Mouse (Mus musculus) C2C12 (cell line): Measurements from ENCODE around the gene Gm28038. TPM values are rescaled to one million over a fixed set of nuclear protein-coding genes. Genes with fewer than 3 reads are reported as not detected.

ENCODE experiments used
- H3K27me3 ChIP-seq: one replicate; pipeline ENCODE4 v1.6.1; 2011; ENCODE audit not compliant: control insufficient read depth, insufficient read depth, insufficient read length
- H3K36me3 ChIP-seq: one replicate; pipeline ENCODE4 v1.6.1; 2011; ENCODE audit not compliant: control insufficient read depth, insufficient read depth
- H3K4me3 ChIP-seq: one replicate; pipeline ENCODE4 v1.5.1; 2011; ENCODE audit warnings: mild to moderate bottlenecking, control low read depth; ENCODE audit not compliant: poor library complexity, insufficient read depth, severe bottlenecking
- H3K79me2 ChIP-seq: one replicate; pipeline ENCODE4 v1.6.1; 2011; ENCODE audit not compliant: control insufficient read depth, insufficient read depth
- H3K79me3 ChIP-seq: one replicate; pipeline ENCODE4 v1.6.1; 2011; ENCODE audit warnings: low read depth, control low read depth
- H3ac ChIP-seq: one replicate; pipeline ENCODE3; 2011; ENCODE audit warnings: low read depth; ENCODE audit not compliant: control insufficient read depth, insufficient read length
- CEBPB ChIP-seq: IDR thresholded peaks from one replicate; pipeline ENCODE4 v1.6.1; 2011; ENCODE audit warnings: low read depth, mild to moderate bottlenecking, control low read depth, moderate library complexity
- CTCF ChIP-seq: IDR thresholded peaks from one replicate; pipeline ENCODE4 v1.5.1; 2011; ENCODE audit not compliant: control insufficient read depth, insufficient read depth, insufficient read length
- FOSL1 ChIP-seq: IDR thresholded peaks from one replicate; pipeline ENCODE4 v1.8.0; 2011; ENCODE audit warnings: mild to moderate bottlenecking, low read length; ENCODE audit not compliant: poor library complexity, insufficient read depth, severe bottlenecking
- MAX ChIP-seq: IDR thresholded peaks from one replicate; pipeline ENCODE4 v1.6.1; 2011; ENCODE audit warnings: mild to moderate bottlenecking, control low read depth
- MYOD1 ChIP-seq: IDR thresholded peaks from one replicate; pipeline ENCODE4 v1.6.1; 2011; ENCODE audit warnings: low read depth; ENCODE audit not compliant: control insufficient read depth, insufficient read length
- MYOG ChIP-seq: IDR thresholded peaks from one replicate; pipeline ENCODE4 v1.6.1; 2011; ENCODE audit not compliant: control insufficient read depth, insufficient read length; ENCODE audit errors: extremely low read depth
- USF1 ChIP-seq: IDR thresholded peaks from one replicate; pipeline ENCODE4 v1.6.1; 2011; ENCODE audit warnings: low read depth, mild to moderate bottlenecking, control low read depth, moderate library complexity
- polyA plus RNA-seq: library from polyadenylated mRNA; unstranded; fragments of >200 nt; fragmentation: generic; extraction: Trizol; gene quantifications from one replicate; pipeline ENCODE4 v1.2.1, GENCODE M21; 2012; ENCODE audit warnings: missing spikeins

Gene Gm28038
- polyA plus RNA-seq, 1 experiment, result 0.16 TPM

DNA sequence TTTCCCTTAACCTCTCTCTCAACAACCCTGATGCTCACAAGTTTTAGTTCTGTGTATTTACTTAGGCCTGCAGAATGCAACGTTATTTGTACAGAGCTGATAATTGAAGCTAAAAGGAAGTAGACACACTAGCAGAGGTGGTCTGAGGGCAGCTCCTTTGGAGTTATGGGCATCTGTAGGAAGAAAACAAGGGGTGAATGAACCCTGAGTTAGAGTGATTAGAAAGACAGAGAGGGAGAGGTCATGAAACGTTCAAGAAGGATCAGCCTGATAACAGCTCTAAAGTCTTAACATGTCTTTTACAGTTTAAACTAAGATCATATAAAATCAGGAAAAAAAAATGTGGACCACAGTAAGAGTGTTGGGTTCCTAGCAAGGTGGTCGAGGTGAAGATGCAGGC, 28.5 kb downstream of the Gm28038 start:
- Histone ChIP-seq H3ac (no peak overlapping the region), H3K79me2 (no peaks in the 10 kb centered on the region), H3K79me3 (no peaks in the 10 kb centered on the region), H3K4me3 (no peak overlapping the region), H3K27me3 (no peaks in the 10 kb centered on the region), H3K36me3 (peaks cover 97% of the 10 kb centered on the region)
- no peak for TF ChIP-seq MYOG
- no peak for TF ChIP-seq USF1
- TF ChIP-seq FOSL1, result no peak
- no peak for TF ChIP-seq CTCF
- no peak for TF ChIP-seq CEBPB
- TF ChIP-seq MYOD1, result no peak
- no peak for TF ChIP-seq MAX

DNA sequence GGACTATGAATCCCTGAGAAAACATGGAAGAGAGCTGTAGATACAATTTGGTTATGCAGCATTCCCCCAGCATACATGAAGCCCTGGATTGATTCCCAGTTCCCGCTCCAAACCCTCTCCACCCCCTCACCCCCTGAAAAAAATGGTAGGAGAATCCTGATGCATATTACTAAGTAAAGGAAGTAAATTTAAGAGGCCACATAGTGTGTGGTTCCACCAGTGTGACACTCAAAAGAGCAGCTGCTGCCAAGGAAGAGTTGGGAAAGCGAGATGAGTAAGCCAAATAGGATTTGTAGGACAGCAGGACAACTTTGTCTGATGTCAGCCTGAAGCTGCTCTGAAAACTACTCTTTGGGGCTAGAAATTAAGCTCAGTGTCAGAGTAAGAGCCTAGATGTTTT, 30.6 kb downstream of the Gm28038 start:
- H3K27me3 ChIP-seq, result no peaks in the 10 kb centered on the region
- TF ChIP-seq CTCF, result no peak
- no peak for TF ChIP-seq MYOG
- no peak for TF ChIP-seq FOSL1
- no peak for TF ChIP-seq MAX
- TF ChIP-seq USF1, result no peak
- no peak for TF ChIP-seq MYOD1
- no peak for TF ChIP-seq CEBPB
- no peak overlapping the region for H3K4me3 ChIP-seq
- H3K36me3 ChIP-seq, result peaks cover 97% of the 10 kb centered on the region
- H3K79me2 ChIP-seq, result no peaks in the 10 kb centered on the region
- H3ac ChIP-seq, result no peak overlapping the region
- no peaks in the 10 kb centered on the region for H3K79me3 ChIP-seq

DNA sequence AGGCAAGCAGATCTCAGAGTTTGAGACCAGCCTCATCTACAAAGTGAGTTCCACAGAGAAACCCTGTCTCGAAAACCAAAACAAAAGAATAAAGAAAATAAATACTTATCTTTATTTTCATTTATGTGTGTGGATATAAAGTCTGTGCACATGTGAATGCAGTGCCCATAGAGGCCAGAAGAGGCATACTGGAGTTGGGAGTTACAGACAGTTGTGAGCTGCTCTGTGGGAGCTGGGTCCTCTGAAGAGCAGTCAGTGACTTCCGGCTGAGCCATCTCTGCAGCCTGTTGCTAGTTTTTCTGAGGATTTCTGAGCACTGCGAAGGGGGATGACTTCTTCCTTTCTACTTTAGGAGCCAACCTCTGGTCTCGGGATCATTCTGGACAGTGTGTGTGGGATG, 35.3 kb downstream of the Gm28038 start:
- no peak for TF ChIP-seq USF1
- TF ChIP-seq CEBPB, result no peak
- TF ChIP-seq MYOG, result no peak
- no peaks in the 10 kb centered on the region for H3K79me2 ChIP-seq
- H3K4me3 ChIP-seq, result no peak overlapping the region
- no peaks in the 10 kb centered on the region for H3K27me3 ChIP-seq
- H3K79me3 ChIP-seq, result no peaks in the 10 kb centered on the region
- H3ac ChIP-seq, result no peak overlapping the region
- peaks cover 95% of the 10 kb centered on the region for H3K36me3 ChIP-seq

DNA sequence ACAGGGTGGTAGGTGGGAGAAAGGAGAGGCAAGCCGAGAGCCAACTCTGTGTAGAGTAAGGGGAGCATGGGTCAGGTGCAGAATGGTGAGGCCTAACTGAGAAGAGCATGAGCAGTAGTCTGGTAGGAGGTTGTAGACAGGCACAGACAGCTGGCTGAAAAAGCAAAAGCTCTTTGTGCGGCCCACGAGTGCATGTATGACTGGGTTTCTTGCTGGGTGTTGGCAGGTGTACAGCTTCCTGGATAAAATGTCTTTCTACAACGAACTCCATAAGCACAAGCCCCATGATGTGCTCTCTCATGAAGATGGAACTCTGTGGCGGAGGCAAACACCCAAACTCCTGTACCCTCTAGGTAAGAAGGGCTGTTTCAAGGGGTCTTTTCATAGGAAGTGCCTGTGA, 36.1 kb downstream of the Gm28038 start:
- no peak for TF ChIP-seq CTCF
- TF ChIP-seq USF1, result no peak
- no peak for TF ChIP-seq CEBPB
- TF ChIP-seq MYOG, result no peak
- no peaks in the 10 kb centered on the region for H3K79me2 ChIP-seq
- no peaks in the 10 kb centered on the region for H3K27me3 ChIP-seq
- H3K36me3 ChIP-seq, result peaks cover 97% of the 10 kb centered on the region
- H3ac ChIP-seq, result no peak overlapping the region
- H3K4me3 ChIP-seq, result no peak overlapping the region
- H3K79me3 ChIP-seq, result no peaks in the 10 kb centered on the region

DNA sequence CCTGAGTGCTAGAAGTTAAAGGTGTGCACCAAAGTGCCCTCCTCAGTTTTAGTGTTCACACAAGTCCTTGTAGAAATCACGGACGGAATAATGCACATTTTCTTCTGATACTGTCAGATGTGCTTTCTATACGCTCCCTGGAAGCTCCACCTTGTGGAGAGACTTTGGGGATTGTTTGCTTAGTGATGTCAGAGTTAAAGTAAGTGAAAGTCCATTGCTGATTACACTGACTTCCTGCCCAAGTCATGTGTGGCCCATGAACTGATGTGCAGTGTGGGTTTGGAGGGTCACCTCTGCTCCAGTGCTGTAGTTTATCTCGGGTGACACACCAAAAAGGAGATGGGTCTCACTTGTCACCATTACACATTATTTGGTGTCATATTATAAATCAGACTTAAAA, 38.4 kb downstream of the Gm28038 start:
- no peaks in the 10 kb centered on the region for H3K27me3 ChIP-seq
- no peak overlapping the region for H3K4me3 ChIP-seq
- no peaks in the 10 kb centered on the region for H3K79me2 ChIP-seq
- no peaks in the 10 kb centered on the region for H3K79me3 ChIP-seq
- no peak for TF ChIP-seq CEBPB
- no peak for TF ChIP-seq MAX
- no peak for TF ChIP-seq FOSL1
- no peak for TF ChIP-seq USF1
- no peak for TF ChIP-seq MYOG
- TF ChIP-seq MYOD1, result no peak
- TF ChIP-seq CTCF, result no peak
- H3K36me3 ChIP-seq, result peaks cover 96% of the 10 kb centered on the region
- no peak overlapping the region for H3ac ChIP-seq

DNA sequence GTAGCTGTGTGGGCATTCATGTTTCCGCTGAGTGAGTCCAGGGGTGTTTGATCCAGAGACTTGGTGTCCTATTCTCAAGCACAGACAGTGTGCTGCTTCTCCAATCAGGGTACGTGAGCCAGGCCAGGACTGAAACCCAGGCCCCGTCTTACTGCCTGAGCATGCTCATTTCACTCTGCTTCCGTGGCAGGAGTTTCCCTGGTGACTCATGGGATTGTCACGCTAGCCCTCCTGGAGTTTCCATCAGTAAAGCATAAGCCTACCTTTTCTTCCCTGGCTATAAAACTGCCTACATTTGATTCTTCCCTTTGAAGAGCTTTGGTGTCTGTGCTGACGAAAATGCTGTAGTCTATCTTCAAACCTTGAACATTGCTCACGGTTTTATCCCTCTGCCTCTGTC, 42.3 kb downstream of the Gm28038 start:
- H3K36me3 ChIP-seq, result peaks cover 95% of the 10 kb centered on the region
- no peak overlapping the region for H3ac ChIP-seq
- no peaks in the 10 kb centered on the region for H3K79me3 ChIP-seq
- TF ChIP-seq CTCF (no peak), CEBPB (no peak), MYOG (no peak), USF1 (no peak), MYOD1 (no peak), MAX (no peak), FOSL1 (no peak)
- H3K79me2 ChIP-seq, result no peaks in the 10 kb centered on the region
- H3K4me3 ChIP-seq, result no peak overlapping the region
- no peaks in the 10 kb centered on the region for H3K27me3 ChIP-seq
